Mouse (Mus musculus) heart, postnatal 0 days (tissue): Measurements from ENCODE around the gene Zkscan8.

ENCODE experiments used
- CTCF ChIP-seq: IDR thresholded peaks from 2 replicates; pipeline ENCODE4 v1.5.1; 2016; ENCODE audit warnings: antibody characterized with exemption, control low read depth, low read depth
- EP300 ChIP-seq: IDR thresholded peaks from 2 replicates; pipeline ENCODE4 v1.6.1; 2016; ENCODE audit warnings: antibody characterized with exemption, low read depth

DNA sequence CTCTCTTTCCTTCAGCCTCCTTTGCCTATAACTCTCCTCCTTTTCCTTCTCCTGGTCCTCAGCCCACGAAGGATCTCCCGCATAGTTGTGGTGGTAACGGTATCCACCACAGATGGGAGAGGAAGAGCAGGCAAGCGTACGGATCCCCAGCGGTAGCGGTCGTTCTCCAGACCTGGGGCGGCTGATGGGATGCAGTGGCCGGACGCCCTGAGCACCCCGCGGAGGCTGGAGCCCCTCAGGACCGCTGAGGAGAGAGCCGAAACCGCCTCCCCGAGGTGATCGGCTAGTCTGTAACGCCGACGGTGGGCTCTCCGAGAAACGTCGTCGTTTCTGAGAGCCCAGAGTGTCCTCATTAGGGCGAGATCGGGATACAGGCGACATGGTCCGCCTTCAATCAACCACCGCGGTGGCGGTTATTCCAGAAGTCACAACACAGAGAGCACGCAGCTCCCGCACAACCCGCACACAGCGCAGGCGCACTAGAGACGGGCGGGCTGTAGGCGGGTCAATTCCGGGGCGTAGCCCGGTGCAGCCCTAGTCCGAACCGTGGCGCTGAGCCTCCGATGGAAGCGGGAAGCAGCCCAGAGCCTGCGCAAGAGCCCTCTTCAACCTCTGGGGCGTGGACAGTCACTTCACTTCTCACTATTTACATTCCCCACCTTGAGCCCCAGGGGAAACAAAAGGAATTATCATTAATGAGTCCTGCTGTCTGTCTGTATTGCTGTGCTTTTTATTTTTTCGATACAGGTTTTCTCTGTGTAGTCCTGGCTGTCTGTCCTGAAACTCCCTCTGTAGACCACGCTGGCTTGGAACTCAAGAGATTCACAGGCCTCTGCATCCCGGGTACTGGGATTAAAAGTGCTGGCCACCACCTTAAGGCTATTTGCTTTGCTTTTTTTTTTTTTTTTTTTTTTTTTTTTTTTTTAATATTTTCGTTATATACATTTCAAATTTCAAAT is 62.6 kb downstream of the Zkscan8 start, which contains the start of gene Nkapl:
- TF ChIP-seq CTCF: no peak
- no peak for TF ChIP-seq EP300
